Mouse (Mus musculus) MEL (cell line): ENCODE data around the gene Vmn2r77. TPM values are rescaled to one million over a fixed set of nuclear protein-coding genes. Genes with fewer than 3 reads are reported as not detected.

ENCODE experiments used
- DNase-seq: peaks from one replicate; pipeline ENCODE4 v3.0.0; 2011; ENCODE audit warnings: low read depth, low spot score
- H3K27ac ChIP-seq: 2 replicates; pipeline ENCODE4 v1.5.1; 2012; ENCODE audit warnings: low read depth, mild to moderate bottlenecking, control low read depth, low read length, moderate library complexity; ENCODE audit not compliant: control insufficient read depth
- H3K27me3 ChIP-seq, 2 experiments: fragments of 150-350 bp in 1 of 2; sonication (generic) in 1 of 2; 2 replicates each; pipeline ENCODE4 v1.6.1; 2012; ENCODE audit warnings: low read length in 2 of 2, mild to moderate bottlenecking in 2 of 2, improper control_type of control experiment in 1 of 2, moderate library complexity in 1 of 2; ENCODE audit not compliant: insufficient read depth in 2 of 2, control insufficient read depth in 1 of 2
- H3K36me3 ChIP-seq, 2 experiments: 2 replicates each; pipeline ENCODE4 v1.6.1; 2012 to 2014; ENCODE audit warnings: low read length in 2 of 2, improper control_type of control experiment in 1 of 2, inconsistent platforms in 1 of 2, mild to moderate bottlenecking in 1 of 2; ENCODE audit not compliant: insufficient read depth in 2 of 2, control insufficient read depth in 1 of 2
- H3K4me1 ChIP-seq, 2 experiments: fragments of 150-350 bp in 1 of 2; sonication (generic) in 1 of 2; 2 replicates each; pipeline ENCODE4 v1.6.1; 2012; ENCODE audit warnings: low read length in 2 of 2, improper control_type of control experiment in 1 of 2, mild to moderate bottlenecking in 1 of 2; ENCODE audit not compliant: insufficient read depth in 2 of 2, control insufficient read depth in 1 of 2
- H3K4me3 ChIP-seq, 2 experiments: fragments of 150-350 bp in 1 of 2; sonication (generic) in 1 of 2; 2 replicates each; pipeline ENCODE4 v1.5.1; 2012; ENCODE audit warnings: low read depth in 2 of 2, low read length in 2 of 2, mild to moderate bottlenecking in 2 of 2, moderate library complexity in 2 of 2, control low read depth in 1 of 2, improper control_type of control experiment in 1 of 2; ENCODE audit not compliant: control insufficient read depth in 1 of 2, insufficient read depth in 1 of 2
- H3K79me2 ChIP-seq: 2 replicates; pipeline ENCODE4 v1.6.1; 2012; ENCODE audit warnings: mild to moderate bottlenecking, low read length, moderate library complexity; ENCODE audit not compliant: control insufficient read depth, poor library complexity, insufficient read depth
- H3K9ac ChIP-seq: 2 replicates; pipeline ENCODE4 v1.6.1; 2012; ENCODE audit warnings: low read depth, mild to moderate bottlenecking, control low read depth, low read length, moderate library complexity; ENCODE audit not compliant: control insufficient read depth, poor library complexity, severe bottlenecking
- H3K9me3 ChIP-seq: fragments of 150-350 bp; sonication (generic); replicated peaks from 2 replicates; pipeline ENCODE4 v1.6.1; 2012; ENCODE audit warnings: mild to moderate bottlenecking, low read length, improper control_type of control experiment, moderate library complexity; ENCODE audit not compliant: insufficient read depth
- BHLHE40 ChIP-seq: IDR thresholded peaks from 2 replicates; pipeline ENCODE4 v1.6.1; 2012; ENCODE audit warnings: low read depth, mild to moderate bottlenecking, inconsistent platforms, low read length, improper control_type of control experiment, borderline replicate concordance
- EP300 ChIP-seq, 2 experiments: IDR thresholded peaks; 2 replicates each; pipeline ENCODE4 v1.6.1; 2011; ENCODE audit warnings: improper control_type of control experiment in 2 of 2, low read length in 2 of 2, low read depth in 1 of 2, mild to moderate bottlenecking in 1 of 2
- POLR2AphosphoS2 ChIP-seq: IDR thresholded peaks from 2 replicates; pipeline ENCODE4 v1.6.1; 2011; ENCODE audit warnings: low read length, improper control_type of control experiment
- SMC3 ChIP-seq: IDR thresholded peaks from 2 replicates; pipeline ENCODE4 v1.6.1; 2011; ENCODE audit warnings: low read depth, low read length, improper control_type of control experiment
- ZC3H11A ChIP-seq: IDR thresholded peaks from 2 replicates; pipeline ENCODE4 v1.6.1; 2012; ENCODE audit warnings: low read depth, mild to moderate bottlenecking, inconsistent platforms, low read length, improper control_type of control experiment
- ZMIZ1 ChIP-seq: IDR thresholded peaks from 2 replicates; pipeline ENCODE4 v1.6.1; 2012; ENCODE audit warnings: low read depth, mild to moderate bottlenecking, inconsistent platforms, low read length, improper control_type of control experiment, moderate library complexity
- polyA plus RNA-seq, 2 experiments: library from polyadenylated mRNA; stranded (reverse) in 1 of 2; unstranded in 1 of 2; fragments of >175 nt in 1 of 2; fragments of >200 nt in 1 of 2; gene quantifications; 2 replicates each; pipeline versions ENCODE4 v1.2.1 to v1.2.4; 2012; ENCODE audit warnings: low replicate concordance in 2 of 2, low read depth in 1 of 2; ENCODE audit not compliant: insufficient read length in 2 of 2, insufficient read depth in 1 of 2, missing spikeins in 1 of 2
- total RNA-seq: library from RNA; depleted of rRNA; stranded (reverse); fragments of 300-350 nt; gene quantifications from 2 replicates; pipeline ENCODE4 v1.2.3, GENCODE M21; 2012; rRNA removed

Gene Vmn2r77
- total and polyA plus RNA-seq, 3 experiments: not detected

GRCm38 (mm10) chr7:86816466-86816865 lies 21.6 kb downstream of the Vmn2r77 start:
- Histone ChIP-seq H3K4me3 (no peak overlapping the region), H3K79me2 (no peaks in the 10 kb centered on the region)

More at GRCm38 (mm10) chr7:86816466-86816865, 21.6 kb downstream of the Vmn2r77 start:
- no peaks in the 10 kb centered on the region for H3K9me3 ChIP-seq
- H3K27me3 ChIP-seq: no peaks in the 10 kb centered on the region
- H3K36me3 ChIP-seq: no peaks in the 10 kb centered on the region
- no peak for DNase-seq
- no peak overlapping the region for H3K27ac ChIP-seq
- no peaks in the 10 kb centered on the region for H3K4me1 ChIP-seq
- H3K9ac ChIP-seq: no peak overlapping the region
- no peak for TF ChIP-seq ZMIZ1
- TF ChIP-seq ZC3H11A: no peak
- no peak for TF ChIP-seq BHLHE40
- TF ChIP-seq EP300 (IDR thresholded peaks at IDR 0.05; ENCODE audit: low read depth in 1 of 2, low read length in 2 of 2): no peak
- no peak for TF ChIP-seq SMC3
- no peak for TF ChIP-seq POLR2AphosphoS2

Other genes with a start within 250 kb of the Vmn2r77 start
- gene Olfr295, start 211.2 kb upstream of the Vmn2r77 start, total RNA-seq: not detected in 2 replicates
- gene Olfr295, start 211.2 kb upstream of the Vmn2r77 start, polyA plus RNA-seq: not detected
- not detected in 2 replicates for gene Olfr294, start 178.4 kb upstream of the Vmn2r77 start, total RNA-seq
- not detected for gene Olfr294, start 178.4 kb upstream of the Vmn2r77 start, polyA plus RNA-seq
- gene Olfr293, start 146.0 kb upstream of the Vmn2r77 start, total RNA-seq: not detected in 2 replicates
- gene Olfr293, start 146.0 kb upstream of the Vmn2r77 start, polyA plus RNA-seq: not detected
- gene Olfr292, start 106.7 kb upstream of the Vmn2r77 start, total RNA-seq: not detected in 2 replicates
- gene Olfr292, start 106.7 kb upstream of the Vmn2r77 start, polyA plus RNA-seq: not detected
- not detected in 2 replicates for gene Folh1, start 19.1 kb upstream of the Vmn2r77 start, total RNA-seq
- gene Folh1, start 19.1 kb upstream of the Vmn2r77 start, polyA plus RNA-seq: not detected
- not detected in 2 replicates for gene Vmn2r78, start 120.1 kb downstream of the Vmn2r77 start, total RNA-seq
- not detected for gene Vmn2r78, start 120.1 kb downstream of the Vmn2r77 start, polyA plus RNA-seq
- gene Vmn2r79, start 201.1 kb downstream of the Vmn2r77 start, total RNA-seq: not detected in 2 replicates
- gene Vmn2r79, start 201.1 kb downstream of the Vmn2r77 start, polyA plus RNA-seq: not detected